Mouse (Mus musculus) erythroblast, embryonic 14.5 days (primary cell): Measurements from ENCODE around the gene Trim80. TPM values are rescaled to one million over a fixed set of nuclear protein-coding genes. Genes with fewer than 3 reads are reported as not detected.

Experiments used
- H3K27me3 ChIP-seq: 2 replicates; pipeline ENCODE4 v1.6.1; 2012; ENCODE audit warnings: inconsistent platforms; ENCODE audit not compliant: control insufficient read depth
- H3K36me3 ChIP-seq: 2 replicates; pipeline ENCODE4 v1.6.1; 2012; ENCODE audit warnings: mild to moderate bottlenecking, inconsistent platforms; ENCODE audit not compliant: control insufficient read depth
- H3K4me1 ChIP-seq: 2 replicates; pipeline ENCODE4 v1.6.1; 2012; ENCODE audit warnings: inconsistent platforms; ENCODE audit not compliant: control insufficient read depth
- H3K4me3 ChIP-seq: replicated peaks from 2 replicates; pipeline ENCODE3; 2012; ENCODE audit warnings: moderate library complexity, mild to moderate bottlenecking, inconsistent platforms
- H3K9me3 ChIP-seq: 2 replicates; pipeline ENCODE4 v1.6.1; 2012; ENCODE audit warnings: low read length, inconsistent platforms, mixed read lengths; ENCODE audit not compliant: control insufficient read depth
- GATA1 ChIP-seq: IDR thresholded peaks from 2 replicates; pipeline ENCODE4 v1.6.1; 2012; ENCODE audit warnings: low read length, inconsistent platforms, mixed read lengths
- TAL1 ChIP-seq: IDR thresholded peaks from 3 replicates; pipeline ENCODE4 v1.6.1; 2012; ENCODE audit warnings: low read length, inconsistent platforms, mixed read lengths
- polyA plus RNA-seq: library from polyadenylated mRNA; stranded (reverse); fragments of >175 nt; gene quantifications from 2 replicates; pipeline ENCODE4 v1.2.3, GENCODE M21; 2012

The Trim80 gene
- polyA plus RNA-seq, 1 experiment: not detected

DNA sequence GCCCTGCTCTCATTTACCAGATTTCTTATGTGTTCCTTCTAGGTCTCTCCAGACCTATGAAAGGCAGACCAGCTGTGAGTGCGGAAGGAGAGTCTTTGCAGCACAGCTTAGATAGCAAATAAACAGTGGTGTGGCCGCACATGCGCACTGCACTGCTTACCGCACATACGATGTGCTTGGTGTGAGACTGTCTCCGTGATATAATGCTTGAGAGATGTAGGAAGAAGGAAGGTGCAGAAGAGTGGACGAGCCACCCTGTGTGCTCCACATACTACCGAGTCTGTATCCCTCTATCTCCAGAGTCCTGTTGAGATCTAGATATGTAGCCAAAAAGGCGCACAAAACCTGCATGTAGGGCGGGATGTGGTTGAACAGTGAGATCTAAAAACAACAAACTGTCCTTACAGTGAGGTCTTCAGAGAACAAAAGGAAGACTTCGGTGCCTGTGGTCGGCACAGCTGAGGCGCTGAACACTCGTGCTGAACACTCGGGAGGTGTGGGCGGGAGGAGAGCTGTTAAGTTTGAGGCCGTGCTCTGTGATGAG is 33.4 kb upstream of the Trim80 start:
- H3K36me3 ChIP-seq: peaks cover 54% of the 10 kb centered on the region
- H3K4me3 ChIP-seq: no peak overlapping the region
- peaks cover 40% of the 10 kb centered on the region for H3K4me1 ChIP-seq
- TF ChIP-seq TAL1: no peak
- no peak for TF ChIP-seq GATA1
- H3K9me3 ChIP-seq: no peaks in the 10 kb centered on the region
- H3K27me3 ChIP-seq: no peaks in the 10 kb centered on the region

DNA sequence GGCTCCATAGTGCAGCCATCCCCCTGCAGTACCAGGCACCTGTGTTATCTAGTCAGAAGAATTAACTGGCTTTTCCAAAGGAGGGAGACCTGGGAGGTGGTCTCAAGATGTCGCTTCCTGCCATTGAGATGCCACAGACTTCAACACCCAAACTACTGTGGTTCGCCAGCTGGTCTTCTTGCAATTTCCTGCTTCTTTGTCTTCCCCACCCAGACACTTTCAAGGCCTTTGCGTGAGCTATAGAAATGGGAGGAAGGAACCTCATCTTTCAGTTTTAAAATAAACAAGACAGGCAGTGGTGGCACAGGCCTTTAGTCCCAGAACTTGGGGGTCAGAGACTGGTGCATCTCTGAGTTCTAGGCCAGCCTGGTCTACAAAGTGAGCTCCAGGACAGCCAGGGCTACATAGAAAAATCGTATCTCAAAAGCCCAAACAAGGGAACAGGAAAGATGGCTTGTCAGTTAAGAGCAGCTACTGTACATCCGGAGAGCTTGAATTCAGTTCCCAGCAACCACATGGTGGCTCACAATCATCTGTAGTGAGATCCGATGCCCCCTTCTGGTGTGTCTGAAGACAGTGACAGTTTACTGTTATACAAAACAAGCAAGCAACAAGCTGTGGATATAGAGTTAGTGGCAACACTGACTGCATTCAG is 32.0 kb upstream of the Trim80 start:
- Histone ChIP-seq H3K4me3 (no peak overlapping the region), H3K4me1 (peaks cover 52% of the 10 kb centered on the region), H3K36me3 (peaks cover 54% of the 10 kb centered on the region), H3K9me3 (no peaks in the 10 kb centered on the region), H3K27me3 (no peaks in the 10 kb centered on the region)
- TF ChIP-seq TAL1: no peak
- no peak for TF ChIP-seq GATA1

DNA sequence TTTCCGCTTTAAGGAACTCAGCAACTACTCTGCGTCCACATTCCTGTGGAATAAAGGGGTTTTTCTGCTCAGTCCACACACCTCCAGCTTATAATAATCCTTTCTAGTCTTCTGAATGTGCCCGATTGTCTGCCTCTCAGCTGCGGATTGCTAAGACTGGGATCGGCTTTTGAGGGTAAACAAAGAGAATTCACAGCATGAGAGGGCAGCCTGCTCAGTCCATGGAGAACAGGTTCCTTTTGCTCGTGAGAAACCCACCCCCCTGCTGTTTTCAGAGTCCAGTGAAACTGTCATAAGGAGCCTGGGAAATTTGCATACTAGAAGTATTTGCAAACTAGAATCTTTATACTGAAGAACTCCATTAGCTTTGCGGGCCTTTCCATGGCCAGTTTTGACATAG is 30.8 kb upstream of the Trim80 start:
- Histone ChIP-seq H3K4me1 (peaks cover 49% of the 10 kb centered on the region), H3K27me3 (no peaks in the 10 kb centered on the region), H3K36me3 (peaks cover 57% of the 10 kb centered on the region), H3K9me3 (no peaks in the 10 kb centered on the region), H3K4me3 (no peak overlapping the region)
- no peak for TF ChIP-seq GATA1
- TF ChIP-seq TAL1: no peak

- no peaks in the 10 kb centered on the region for H3K9me3 ChIP-seq
- peaks cover 50% of the 10 kb centered on the region for H3K36me3 ChIP-seq
- H3K4me3 ChIP-seq: peak within 1 kb of the TSS; percentile 99
- TF ChIP-seq GATA1 (no peak), TAL1 (no peak)
- H3K27me3 ChIP-seq: no peaks in the 10 kb centered on the region
- H3K4me1 ChIP-seq: peaks cover 49% of the 10 kb centered on the region
Measured at GRCm38 (mm10) chr11:115419531-115420237, 20.7 kb upstream of the Trim80 start, which contains the start of the genes Atp5h and Kctd2. Gene Atp5h (minus strand): TSS chr11:115419962. Gene Kctd2 (plus strand): TSS chr11:115420128.

- Histone ChIP-seq H3K36me3 (peaks cover 50% of the 10 kb centered on the region), H3K9me3 (no peaks in the 10 kb centered on the region), H3K4me1 (peaks cover 45% of the 10 kb centered on the region), H3K4me3 (peak overlapping the region; percentile 99), H3K27me3 (no peaks in the 10 kb centered on the region)
- no peak for TF ChIP-seq GATA1
Measured at GRCm38 (mm10) chr11:115420336-115421190, 19.8 kb upstream of the Trim80 start.

DNA sequence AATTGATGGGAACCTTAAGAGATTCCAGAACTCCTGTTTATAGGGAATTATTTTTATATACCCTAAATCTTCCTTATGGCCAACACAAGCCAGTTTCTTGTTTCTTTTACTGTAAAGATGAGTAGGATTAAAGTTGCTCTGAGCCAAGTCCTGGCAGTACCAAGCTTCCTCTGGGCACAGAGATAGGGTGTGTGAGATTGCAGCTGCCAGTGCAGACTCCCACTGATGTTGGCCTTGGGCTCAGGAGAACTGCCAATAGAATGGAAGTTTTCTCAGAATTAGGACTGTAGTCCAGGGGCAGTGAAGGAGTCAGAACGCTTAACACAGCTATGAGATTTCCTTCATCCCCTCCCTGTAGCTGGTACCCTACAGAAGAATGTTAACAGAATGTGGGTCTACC is 19.0 kb upstream of the Trim80 start:
- Histone ChIP-seq H3K27me3 (no peaks in the 10 kb centered on the region), H3K4me3 (peak overlapping the region; percentile 99), H3K36me3 (peaks cover 47% of the 10 kb centered on the region), H3K4me1 (peaks cover 45% of the 10 kb centered on the region), H3K9me3 (no peaks in the 10 kb centered on the region)
- TF ChIP-seq TAL1 (no peak), GATA1 (no peak)

GRCm38 (mm10) chr11:115421972-115422371 is 18.4 kb upstream of the Trim80 start:
- no peak for TF ChIP-seq TAL1
- TF ChIP-seq GATA1: no peak
- Histone ChIP-seq H3K27me3 (no peaks in the 10 kb centered on the region), H3K4me3 (no peak overlapping the region), H3K36me3 (peaks cover 46% of the 10 kb centered on the region), H3K9me3 (no peaks in the 10 kb centered on the region), H3K4me1 (peaks cover 42% of the 10 kb centered on the region)

- H3K27me3 ChIP-seq: no peaks in the 10 kb centered on the region
- no peaks in the 10 kb centered on the region for H3K9me3 ChIP-seq
- H3K4me1 ChIP-seq: peaks cover 38% of the 10 kb centered on the region
- TF ChIP-seq TAL1: no peak
- no peak for TF ChIP-seq GATA1
- H3K4me3 ChIP-seq: no peak overlapping the region
- H3K36me3 ChIP-seq: peaks cover 44% of the 10 kb centered on the region
Measured at GRCm38 (mm10) chr11:115423091-115423490, 17.3 kb upstream of the Trim80 start.
